Mouse (Mus musculus): Measurements from ENCODE around the gene Olfr800. TPM values are rescaled to one million over a fixed set of nuclear protein-coding genes. Genes with fewer than 3 reads are reported as not detected.

Olfr800 gene
- polyA plus RNA-seq, 1 experiment from 2014 or later: not detected

Other genes starting within 250 kb of the Olfr800 start
- gene Olfr786, start 230.4 kb upstream of the Olfr800 start, polyA plus RNA-seq (2016; fragmentation: Nextera tagmentation; extraction: Ambion mirVana): not detected in 2 replicates
- not detected in 2 replicates for gene Olfr787, start 195.8 kb upstream of the Olfr800 start, polyA plus RNA-seq (2016; fragmentation: Nextera tagmentation; extraction: Ambion mirVana)
- gene Olfr788, start 186.7 kb upstream of the Olfr800 start, polyA plus RNA-seq (2016; fragmentation: Nextera tagmentation; extraction: Ambion mirVana): not detected in 2 replicates
- gene Olfr789, start 172.9 kb upstream of the Olfr800 start, polyA plus RNA-seq (2016; fragmentation: Nextera tagmentation; extraction: Ambion mirVana): not detected in 2 replicates
- not detected in 2 replicates for gene Olfr790, start 159.2 kb upstream of the Olfr800 start, polyA plus RNA-seq (2016; fragmentation: Nextera tagmentation; extraction: Ambion mirVana)
- gene Olfr791, start 135.9 kb upstream of the Olfr800 start, polyA plus RNA-seq (2016; fragmentation: Nextera tagmentation; extraction: Ambion mirVana): not detected in 2 replicates
- gene Olfr792, start 118.5 kb upstream of the Olfr800 start, polyA plus RNA-seq (2016; fragmentation: Nextera tagmentation; extraction: Ambion mirVana): not detected in 2 replicates
- not detected in 2 replicates for gene Olfr794, start 90.0 kb upstream of the Olfr800 start, polyA plus RNA-seq (2016; fragmentation: Nextera tagmentation; extraction: Ambion mirVana)
- not detected in 2 replicates for gene Olfr796, start 45.1 kb upstream of the Olfr800 start, polyA plus RNA-seq (2016; fragmentation: Nextera tagmentation; extraction: Ambion mirVana)
- not detected in 2 replicates for gene Olfr798, start 29.8 kb upstream of the Olfr800 start, polyA plus RNA-seq (2016; fragmentation: Nextera tagmentation; extraction: Ambion mirVana)
- gene Olfr799, start 20.2 kb upstream of the Olfr800 start, polyA plus RNA-seq (2016; fragmentation: Nextera tagmentation; extraction: Ambion mirVana): not detected in 2 replicates
- gene Olfr801, start 16.2 kb downstream of the Olfr800 start, polyA plus RNA-seq (2016; fragmentation: Nextera tagmentation; extraction: Ambion mirVana): not detected in 2 replicates
- not detected in 2 replicates for gene Olfr802, start 30.5 kb downstream of the Olfr800 start, polyA plus RNA-seq (2016; fragmentation: Nextera tagmentation; extraction: Ambion mirVana)
- not detected in 2 replicates for gene Olfr803, start 36.6 kb downstream of the Olfr800 start, polyA plus RNA-seq (2016; fragmentation: Nextera tagmentation; extraction: Ambion mirVana)
- not detected in 2 replicates for gene Olfr804, start 45.5 kb downstream of the Olfr800 start, polyA plus RNA-seq (2016; fragmentation: Nextera tagmentation; extraction: Ambion mirVana)
- gene Olfr805, start 71.7 kb downstream of the Olfr800 start, polyA plus RNA-seq (2016; fragmentation: Nextera tagmentation; extraction: Ambion mirVana): not detected in 2 replicates
- not detected in 2 replicates for gene Olfr806, start 84.2 kb downstream of the Olfr800 start, polyA plus RNA-seq (2016; fragmentation: Nextera tagmentation; extraction: Ambion mirVana)
- gene Olfr807, start 100.1 kb downstream of the Olfr800 start, polyA plus RNA-seq (2016; fragmentation: Nextera tagmentation; extraction: Ambion mirVana): not detected in 2 replicates
- not detected in 2 replicates for gene Olfr808, start 107.8 kb downstream of the Olfr800 start, polyA plus RNA-seq (2016; fragmentation: Nextera tagmentation; extraction: Ambion mirVana)
- not detected in 2 replicates for gene Olfr809, start 116.9 kb downstream of the Olfr800 start, polyA plus RNA-seq (2016; fragmentation: Nextera tagmentation; extraction: Ambion mirVana)
- gene Olfr810, start 137.2 kb downstream of the Olfr800 start, polyA plus RNA-seq (2016; fragmentation: Nextera tagmentation; extraction: Ambion mirVana): not detected in 2 replicates
- not detected in 2 replicates for gene Olfr811, start 146.7 kb downstream of the Olfr800 start, polyA plus RNA-seq (2016; fragmentation: Nextera tagmentation; extraction: Ambion mirVana)
- gene Olfr812, start 188.4 kb downstream of the Olfr800 start, polyA plus RNA-seq (2016; fragmentation: Nextera tagmentation; extraction: Ambion mirVana): not detected in 2 replicates
- not detected in 2 replicates for gene Olfr813, start 197.7 kb downstream of the Olfr800 start, polyA plus RNA-seq (2016; fragmentation: Nextera tagmentation; extraction: Ambion mirVana)
- gene Olfr814, start 222.2 kb downstream of the Olfr800 start, polyA plus RNA-seq (2016; fragmentation: Nextera tagmentation; extraction: Ambion mirVana): not detected in 2 replicates
- not detected in 2 replicates for gene Olfr815, start 248.2 kb downstream of the Olfr800 start, polyA plus RNA-seq (2016; fragmentation: Nextera tagmentation; extraction: Ambion mirVana)

Measured in midbrain, embryonic 10.5 days (tissue).